Mouse (Mus musculus): ENCODE results near the gene Klc4.

DNA sequence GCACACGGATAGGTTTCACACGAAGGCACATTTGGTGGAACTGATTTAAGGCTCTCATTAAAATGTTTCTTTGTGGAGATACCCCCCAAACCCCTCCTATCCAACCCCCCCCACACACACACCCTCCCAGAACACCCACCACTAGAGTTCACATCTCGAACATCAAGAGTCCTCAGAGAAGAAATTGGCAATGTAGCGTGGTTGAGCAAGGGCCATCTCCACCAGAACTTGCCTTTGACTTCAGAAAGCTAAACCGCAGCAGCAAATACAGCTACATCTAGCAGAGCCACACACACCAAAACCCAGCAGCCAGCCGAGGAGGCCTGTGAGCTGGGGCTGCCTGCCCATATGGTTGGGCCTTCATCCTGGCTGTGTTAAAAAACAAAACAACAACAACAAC is 18.4 kb downstream of the Klc4 start:
- TF ChIP-seq CTCF (IDR thresholded peaks at IDR 0.05; ENCODE audit: borderline replicate concordance, control insufficient read depth, extremely low read depth, insufficient read depth, low read length, poor library complexity), result no peak
- TF ChIP-seq POLR2A (IDR thresholded peaks at IDR 0.05; ENCODE audit: control insufficient read depth, extremely low read depth, insufficient read depth, low read length, poor library complexity), result no peak
